Mouse (Mus musculus) ES-E14 (cell line): ENCODE measurements at regions not wholly inside any gene's neighbourhood (a gene's known extent, or its start where the extent isn't known, plus 50 kb on each side); places are given as distances from the start of the nearest gene placed in this dataset.

Source experiments
- DNase-seq: peaks from one replicate; pipeline ENCODE4 v3.0.0-alpha.2; 2013; ENCODE audit warnings: low read depth, low spot score
- H3K27ac ChIP-seq: 2 replicates; pipeline ENCODE4 v1.5.1; 2012; ENCODE audit warnings: low read depth, mild to moderate bottlenecking, low read length, moderate library complexity, mixed read lengths; ENCODE audit not compliant: poor library complexity, insufficient read depth, severe bottlenecking
- H3K36me3 ChIP-seq: 2 replicates; pipeline ENCODE4 v1.6.1; 2012; ENCODE audit warnings: mild to moderate bottlenecking, low read length, moderate library complexity, mixed read lengths; ENCODE audit not compliant: control insufficient read depth, poor library complexity, insufficient read depth, severe bottlenecking
- H3K4me1 ChIP-seq, 2 experiments: fragments of 150-350 bp in 1 of 2; sonication (generic) in 1 of 2; 2 replicates each; pipeline ENCODE4 v1.6.1; 2012; ENCODE audit warnings: low read length in 2 of 2, mild to moderate bottlenecking in 1 of 2, mixed read lengths in 1 of 2; ENCODE audit not compliant: control insufficient read depth in 2 of 2, insufficient read depth in 2 of 2, poor library complexity in 1 of 2
- H3K4me3 ChIP-seq, 2 experiments: fragments of 150-350 bp in 1 of 2; sonication (generic) in 1 of 2; 2 replicates each; pipeline ENCODE4 v1.5.1; 2012; ENCODE audit warnings: low read length in 2 of 2, low read depth in 1 of 2, mild to moderate bottlenecking in 1 of 2, mixed read lengths in 1 of 2; ENCODE audit not compliant: insufficient read depth in 1 of 2, poor library complexity in 1 of 2, severe bottlenecking in 1 of 2
- H3K9ac ChIP-seq: 2 replicates; pipeline ENCODE4 v1.6.1; 2012; ENCODE audit warnings: low read depth, mild to moderate bottlenecking, low read length, mixed read lengths; ENCODE audit not compliant: poor library complexity, insufficient read depth, severe bottlenecking
- H3K9me3 ChIP-seq: fragments of 150-350 bp; sonication (generic); 2 replicates; pipeline ENCODE4 v1.6.1; 2012; ENCODE audit warnings: low read depth, mild to moderate bottlenecking, low read length; ENCODE audit not compliant: control insufficient read depth, insufficient read depth
- CHD2 ChIP-seq: IDR thresholded peaks from 2 replicates; pipeline ENCODE4 v1.6.1; 2014; ENCODE audit warnings: mild to moderate bottlenecking, low read depth, low read length, inconsistent platforms
- HCFC1 ChIP-seq: IDR thresholded peaks from 2 replicates; pipeline ENCODE4 v1.6.1; 2012; ENCODE audit warnings: low read length, inconsistent platforms, borderline replicate concordance; ENCODE audit not compliant: insufficient read depth
- MAFK ChIP-seq: IDR thresholded peaks from 2 replicates; pipeline ENCODE4 v1.6.1; 2014; ENCODE audit warnings: mild to moderate bottlenecking, low read depth, low read length, inconsistent platforms; ENCODE audit not compliant: insufficient read depth
- ZC3H11A ChIP-seq: IDR thresholded peaks from 2 replicates; pipeline ENCODE4 v1.6.1; 2012; ENCODE audit warnings: low read depth, mild to moderate bottlenecking, inconsistent platforms, low read length, borderline replicate concordance
- ZNF384 ChIP-seq: IDR thresholded peaks from 2 replicates; pipeline ENCODE4 v1.6.1; 2012; ENCODE audit warnings: low read depth, low read length, inconsistent platforms
- in situ Hi-C, 2 experiments: fragments of 600-800 bp; cut with MboI; formaldehyde crosslinking; loops; one replicate each; pipeline ENCODE4 v1.15.1; 2025; ENCODE audit warnings: low sequenced_read_pairs in 2 of 2, inconsistent platforms in 1 of 2; ENCODE audit not compliant: unreplicated experiment in 2 of 2

DNA sequence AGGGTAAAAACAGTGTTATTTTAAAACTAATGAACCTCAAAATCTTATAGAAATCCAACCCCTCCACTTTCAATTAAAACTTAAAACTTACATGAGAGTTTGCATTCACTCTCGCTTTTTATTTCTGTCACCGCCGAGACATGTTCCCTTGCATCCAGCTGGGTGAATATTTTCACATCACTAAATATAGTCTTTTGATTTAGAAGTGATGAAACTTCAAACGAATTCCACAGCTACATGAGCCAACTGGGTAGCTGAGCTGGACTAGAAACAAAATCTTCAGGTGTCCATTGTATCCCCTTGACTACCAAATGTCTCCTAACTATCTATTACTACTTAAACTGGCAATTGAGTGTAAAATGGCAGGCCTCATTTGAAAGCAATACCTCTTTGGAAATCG is 657.5 kb upstream of the B3galt2 start:
- in situ Hi-C loops = no loop called here
- DNase-seq = no peak
- no peak overlapping the region for H3K4me3 ChIP-seq
- H3K27ac ChIP-seq = no peak overlapping the region
- no peak for TF ChIP-seq CHD2
- no peak for TF ChIP-seq ZNF384
- TF ChIP-seq HCFC1 = no peak
- TF ChIP-seq MAFK = no peak
- no peak for TF ChIP-seq ZC3H11A
- H3K36me3 ChIP-seq = no peaks in the 10 kb centered on the region
- no peaks in the 10 kb centered on the region for H3K9me3 ChIP-seq
- no peak overlapping the region for H3K9ac ChIP-seq
- H3K4me1 ChIP-seq = no peaks in the 10 kb centered on the region

DNA sequence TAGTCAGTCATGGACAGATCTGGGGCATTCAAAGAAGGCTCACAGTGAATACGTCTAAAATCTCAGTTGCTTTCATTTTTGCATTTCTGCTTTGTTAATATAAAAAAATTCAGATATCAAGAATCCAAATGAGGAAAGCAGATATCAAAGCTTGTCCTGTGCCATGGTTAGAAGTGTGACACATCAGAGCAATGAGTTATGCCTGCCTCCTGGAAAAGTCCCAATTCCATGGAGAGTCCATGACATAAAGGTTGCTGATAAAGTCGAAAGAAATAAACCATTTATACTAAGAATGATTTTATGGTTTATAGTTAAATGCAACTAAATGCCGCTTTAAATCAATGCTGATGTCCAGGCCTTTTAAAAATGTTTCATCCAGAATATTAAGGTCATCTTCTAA is 656.8 kb upstream of the B3galt2 start:
- H3K36me3 ChIP-seq = no peaks in the 10 kb centered on the region
- no peaks in the 10 kb centered on the region for H3K4me1 ChIP-seq
- H3K4me3 ChIP-seq = no peak overlapping the region
- in situ Hi-C loops = no loop called here
- H3K9me3 ChIP-seq = no peaks in the 10 kb centered on the region
- no peak overlapping the region for H3K27ac ChIP-seq
- H3K9ac ChIP-seq = no peak overlapping the region
- no peak for DNase-seq
- TF ChIP-seq HCFC1 (no peak), ZC3H11A (no peak), MAFK (no peak), ZNF384 (no peak), CHD2 (no peak)

DNA sequence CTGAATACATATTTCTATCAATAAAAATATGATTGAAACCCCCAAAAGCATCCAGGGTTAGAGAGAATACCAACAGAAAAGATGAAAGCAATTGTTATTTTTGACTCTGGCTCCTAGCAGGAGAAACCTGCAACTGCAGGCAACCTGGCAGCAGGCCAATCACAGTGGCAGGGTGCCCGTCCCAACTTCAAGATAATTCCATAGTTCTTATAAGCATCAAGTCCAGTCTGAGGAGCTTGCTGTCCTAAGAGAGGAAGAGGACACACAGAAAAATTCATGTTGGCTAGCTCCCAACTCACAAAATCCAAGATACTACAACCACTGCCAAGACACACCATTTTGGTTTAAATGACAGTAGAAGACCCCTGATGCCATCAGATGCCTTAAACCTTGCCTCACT is 654.9 kb upstream of the B3galt2 start:
- H3K4me3 ChIP-seq = no peak overlapping the region
- no peaks in the 10 kb centered on the region for H3K4me1 ChIP-seq
- DNase-seq = no peak
- H3K36me3 ChIP-seq = no peaks in the 10 kb centered on the region
- H3K9me3 ChIP-seq = no peaks in the 10 kb centered on the region
- TF ChIP-seq HCFC1 = no peak
- TF ChIP-seq MAFK = no peak
- TF ChIP-seq CHD2 = no peak
- no peak for TF ChIP-seq ZNF384
- no peak for TF ChIP-seq ZC3H11A
- no peak overlapping the region for H3K9ac ChIP-seq
- no peak overlapping the region for H3K27ac ChIP-seq
- in situ Hi-C loops = no loop called here

DNA sequence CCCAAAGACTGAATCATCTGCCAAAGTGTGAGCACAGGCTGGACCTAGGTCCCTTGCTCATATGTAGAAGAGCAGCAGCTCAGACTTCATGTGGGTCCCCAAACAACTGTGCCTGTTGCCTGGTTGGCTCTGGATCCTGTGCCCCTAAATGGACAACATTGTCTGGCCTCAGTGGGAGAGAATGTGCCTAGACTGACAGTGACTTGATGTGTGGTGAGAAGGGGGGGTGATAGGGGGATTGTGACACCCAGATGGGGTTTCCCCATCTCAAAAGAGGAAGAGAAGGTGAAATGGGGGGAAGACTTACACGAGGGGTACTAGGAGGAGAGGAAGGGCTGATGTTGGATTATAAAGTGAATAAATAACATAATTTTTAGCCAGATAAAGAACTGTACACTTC is 640.2 kb upstream of the B3galt2 start:
- Histone ChIP-seq H3K9ac (no peak overlapping the region), H3K9me3 (no peaks in the 10 kb centered on the region), H3K27ac (no peak overlapping the region), H3K4me1 (no peaks in the 10 kb centered on the region), H3K36me3 (no peaks in the 10 kb centered on the region), H3K4me3 (no peak overlapping the region)
- DNase-seq = no peak
- in situ Hi-C loops = no loop called here
- TF ChIP-seq HCFC1 (no peak), ZC3H11A (no peak), CHD2 (no peak), MAFK (no peak), ZNF384 (no peak)

DNA sequence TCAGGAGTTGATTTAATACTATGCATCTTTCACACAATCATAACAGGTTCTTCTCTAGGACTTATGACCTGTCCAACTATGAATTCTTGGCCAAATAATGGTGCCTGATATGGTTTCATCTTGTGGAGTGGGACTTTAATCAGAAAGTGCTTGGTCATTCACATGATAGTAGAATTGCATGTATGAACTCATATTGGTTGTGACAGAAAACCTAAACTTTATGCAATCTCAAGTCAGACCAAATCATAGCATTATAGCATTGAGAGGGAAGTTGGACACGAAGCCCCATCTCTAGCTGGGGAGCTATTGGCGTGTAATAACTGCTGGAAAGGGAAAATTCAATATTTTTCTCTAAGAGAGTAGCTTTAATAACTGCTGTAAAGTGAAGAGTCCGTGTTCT is 639.4 kb upstream of the B3galt2 start:
- Histone ChIP-seq H3K4me1 (no peaks in the 10 kb centered on the region), H3K27ac (no peak overlapping the region), H3K9me3 (no peaks in the 10 kb centered on the region), H3K4me3 (no peak overlapping the region), H3K36me3 (no peaks in the 10 kb centered on the region), H3K9ac (no peak overlapping the region)
- in situ Hi-C loops = no loop called here
- TF ChIP-seq MAFK = no peak
- no peak for TF ChIP-seq CHD2
- no peak for TF ChIP-seq ZC3H11A
- no peak for TF ChIP-seq HCFC1
- DNase-seq = no peak
